Mouse (Mus musculus): ENCODE measurements at regions not wholly inside any gene's neighbourhood (a gene's known extent, or its start where the extent isn't known, plus 50 kb on each side); places are given as distances from the start of the nearest gene placed in this dataset.

GRCm38 (mm10) chr9:13919739-13920410 is 92.4 kb downstream of the Fam76b start:
- WGBS = 82% methylated on average over 9 of the region's 9 CpGs
- ATAC-seq = no peak
- H3K27ac ChIP-seq (ENCODE audit: low read depth, low read length) = no peak overlapping the region

GRCm38 (mm10) chr9:13920623-13921022 is 93.1 kb downstream of the Fam76b start:
- H3K36me3 ChIP-seq (ENCODE audit: control insufficient read depth, insufficient read depth, low read length) = no peaks in the 10 kb centered on the region
- H3K9ac ChIP-seq (ENCODE audit: low read depth, low read length) = no peak overlapping the region
- 94% methylated on average over 1 of the region's 1 CpGs for WGBS
- no peak for ATAC-seq
- H3K4me3 ChIP-seq (ENCODE audit: low read length) = no peak overlapping the region
- peaks cover 3% of the 10 kb centered on the region; the same call in 1 of the 2 replicates for H3K9me3 ChIP-seq (ENCODE audit: control insufficient read depth, low read length)
- H3K4me1 ChIP-seq (ENCODE audit: control insufficient read depth, insufficient read depth, low read depth, low read length) = peaks cover 6% of the 10 kb centered on the region
- H3K4me2 ChIP-seq (ENCODE audit: low read length) = no peak overlapping the region
- H3K27me3 ChIP-seq (replicated peaks; ENCODE audit: control insufficient read depth, insufficient read depth, low read length) = no peaks in the 10 kb centered on the region
- H3K27ac ChIP-seq (ENCODE audit: low read depth, low read length) = no peak overlapping the region

More at GRCm38 (mm10) chr9:13919739-13920410, 92.4 kb downstream of the Fam76b start:
- H3K4me1 ChIP-seq (ENCODE audit: control insufficient read depth, insufficient read depth, low read depth, low read length) = peaks cover 6% of the 10 kb centered on the region
- peaks cover 3% of the 10 kb centered on the region; the same call in 1 of the 2 replicates for H3K9me3 ChIP-seq (ENCODE audit: control insufficient read depth, low read length)
- no peaks in the 10 kb centered on the region for H3K36me3 ChIP-seq (ENCODE audit: control insufficient read depth, insufficient read depth, low read length)
- no peaks in the 10 kb centered on the region for H3K27me3 ChIP-seq (replicated peaks; ENCODE audit: control insufficient read depth, insufficient read depth, low read length)
- H3K4me2 ChIP-seq (ENCODE audit: low read length) = no peak overlapping the region
- H3K9ac ChIP-seq (ENCODE audit: low read depth, low read length) = no peak overlapping the region
- H3K4me3 ChIP-seq (ENCODE audit: low read length) = no peak overlapping the region

- no peaks in the 10 kb centered on the region for H3K4me1 ChIP-seq (ENCODE audit: control insufficient read depth, insufficient read depth, low read depth, low read length)
- WGBS = 25% methylated on average over 6 of the region's 6 CpGs
- peaks cover 5% of the 10 kb centered on the region for H3K9me3 ChIP-seq (ENCODE audit: control insufficient read depth, low read length)
- no peaks in the 10 kb centered on the region for H3K36me3 ChIP-seq (ENCODE audit: control insufficient read depth, insufficient read depth, low read length)
- H3K27ac ChIP-seq (ENCODE audit: low read depth, low read length) = no peak overlapping the region
- H3K27me3 ChIP-seq (replicated peaks; ENCODE audit: control insufficient read depth, insufficient read depth, low read length) = no peaks in the 10 kb centered on the region
- ATAC-seq = no peak
- no peak overlapping the region for H3K4me3 ChIP-seq (ENCODE audit: low read length)
- no peak overlapping the region for H3K4me2 ChIP-seq (ENCODE audit: low read length)
- H3K9ac ChIP-seq (ENCODE audit: low read depth, low read length) = no peak overlapping the region
Observed at GRCm38 (mm10) chr9:13932001-13932508, 104.5 kb downstream of the Fam76b start.

GRCm38 (mm10) chr9:13933404-13933803 is 105.9 kb downstream of the Fam76b start:
- Histone ChIP-seq H3K36me3 (ENCODE audit: control insufficient read depth, insufficient read depth, low read length) (no peaks in the 10 kb centered on the region), H3K27ac (ENCODE audit: low read depth, low read length) (no peak overlapping the region), H3K9me3 (ENCODE audit: control insufficient read depth, low read length) (peaks cover 5% of the 10 kb centered on the region), H3K4me3 (ENCODE audit: low read length) (no peak overlapping the region), H3K4me1 (ENCODE audit: control insufficient read depth, insufficient read depth, low read depth, low read length) (no peaks in the 10 kb centered on the region), H3K9ac (ENCODE audit: low read depth, low read length) (no peak overlapping the region), H3K4me2 (ENCODE audit: low read length) (no peak overlapping the region), H3K27me3 (replicated peaks; ENCODE audit: control insufficient read depth, insufficient read depth, low read length) (no peaks in the 10 kb centered on the region)
- no peak for ATAC-seq
- 77% methylated on average over 6 of the region's 6 CpGs for WGBS

- ATAC-seq = no peak
- no peaks in the 10 kb centered on the region for H3K9me3 ChIP-seq (ENCODE audit: control insufficient read depth, low read length)
- H3K27me3 ChIP-seq (replicated peaks; ENCODE audit: control insufficient read depth, insufficient read depth, low read length) = no peaks in the 10 kb centered on the region
- WGBS = 93% methylated on average over 2 of the region's 2 CpGs
- no peak overlapping the region for H3K27ac ChIP-seq (ENCODE audit: low read depth, low read length)
- H3K36me3 ChIP-seq (ENCODE audit: control insufficient read depth, insufficient read depth, low read length) = no peaks in the 10 kb centered on the region
- no peak overlapping the region for H3K4me3 ChIP-seq (ENCODE audit: low read length)
- no peak overlapping the region for H3K9ac ChIP-seq (ENCODE audit: low read depth, low read length)
- no peaks in the 10 kb centered on the region for H3K4me1 ChIP-seq (ENCODE audit: control insufficient read depth, insufficient read depth, low read depth, low read length)
- no peak overlapping the region for H3K4me2 ChIP-seq (ENCODE audit: low read length)
Observed at GRCm38 (mm10) chr9:13937301-13937700, 109.8 kb downstream of the Fam76b start.

GRCm38 (mm10) chr9:13946519-13946918 is 119.0 kb downstream of the Fam76b start:
- Histone ChIP-seq H3K4me2 (ENCODE audit: low read length) (no peak overlapping the region), H3K4me3 (ENCODE audit: low read length) (no peak overlapping the region), H3K9ac (ENCODE audit: low read depth, low read length) (no peak overlapping the region), H3K9me3 (ENCODE audit: control insufficient read depth, low read length) (no peaks in the 10 kb centered on the region), H3K27ac (ENCODE audit: low read depth, low read length) (no peak overlapping the region), H3K27me3 (replicated peaks; ENCODE audit: control insufficient read depth, insufficient read depth, low read length) (no peaks in the 10 kb centered on the region), H3K4me1 (ENCODE audit: control insufficient read depth, insufficient read depth, low read depth, low read length) (no peaks in the 10 kb centered on the region), H3K36me3 (ENCODE audit: control insufficient read depth, insufficient read depth, low read length) (no peaks in the 10 kb centered on the region)
- 88% methylated on average over 3 of the region's 3 CpGs for WGBS
- no peak for ATAC-seq

GRCm38 (mm10) chr9:13952157-13952556 is 124.6 kb downstream of the Fam76b start:
- H3K27me3 ChIP-seq (replicated peaks; ENCODE audit: control insufficient read depth, insufficient read depth, low read length) = no peaks in the 10 kb centered on the region
- H3K4me1 ChIP-seq (ENCODE audit: control insufficient read depth, insufficient read depth, low read depth, low read length) = no peaks in the 10 kb centered on the region
- H3K27ac ChIP-seq (ENCODE audit: low read depth, low read length) = no peak overlapping the region
- H3K4me2 ChIP-seq (ENCODE audit: low read length) = no peak overlapping the region
- no peak overlapping the region for H3K4me3 ChIP-seq (ENCODE audit: low read length)
- no peaks in the 10 kb centered on the region for H3K9me3 ChIP-seq (ENCODE audit: control insufficient read depth, low read length)
- H3K9ac ChIP-seq (ENCODE audit: low read depth, low read length) = no peak overlapping the region
- ATAC-seq = no peak
- H3K36me3 ChIP-seq (ENCODE audit: control insufficient read depth, insufficient read depth, low read length) = no peaks in the 10 kb centered on the region

GRCm38 (mm10) chr9:13963140-13963763 is 135.7 kb downstream of the Fam76b start:
- no peaks in the 10 kb centered on the region for H3K4me1 ChIP-seq (ENCODE audit: control insufficient read depth, insufficient read depth, low read depth, low read length)
- H3K4me2 ChIP-seq (ENCODE audit: low read length) = no peak overlapping the region
- H3K9me3 ChIP-seq (ENCODE audit: control insufficient read depth, low read length) = no peaks in the 10 kb centered on the region
- 68% methylated on average over 7 of the region's 7 CpGs for WGBS
- no peak overlapping the region for H3K9ac ChIP-seq (ENCODE audit: low read depth, low read length)
- no peak overlapping the region for H3K4me3 ChIP-seq (ENCODE audit: low read length)
- H3K27me3 ChIP-seq (replicated peaks; ENCODE audit: control insufficient read depth, insufficient read depth, low read length) = no peaks in the 10 kb centered on the region
- no peaks in the 10 kb centered on the region for H3K36me3 ChIP-seq (ENCODE audit: control insufficient read depth, insufficient read depth, low read length)
- no peak overlapping the region for H3K27ac ChIP-seq (ENCODE audit: low read depth, low read length)
- ATAC-seq = no peak

GRCm38 (mm10) chr9:13963796-13964195 is 136.3 kb downstream of the Fam76b start:
- ATAC-seq = no peak
- Histone ChIP-seq H3K4me1 (ENCODE audit: control insufficient read depth, insufficient read depth, low read depth, low read length) (no peaks in the 10 kb centered on the region), H3K4me3 (ENCODE audit: low read length) (no peak overlapping the region), H3K9ac (ENCODE audit: low read depth, low read length) (no peak overlapping the region), H3K27me3 (replicated peaks; ENCODE audit: control insufficient read depth, insufficient read depth, low read length) (no peaks in the 10 kb centered on the region), H3K4me2 (ENCODE audit: low read length) (no peak overlapping the region), H3K36me3 (ENCODE audit: control insufficient read depth, insufficient read depth, low read length) (no peaks in the 10 kb centered on the region), H3K9me3 (ENCODE audit: control insufficient read depth, low read length) (no peaks in the 10 kb centered on the region), H3K27ac (ENCODE audit: low read depth, low read length) (no peak overlapping the region)
- 86% methylated on average over 3 of the region's 3 CpGs for WGBS

Measured in hindbrain, embryonic 16.5 days (tissue).